Comparison of ENCODE assay signal across 19 mouse cellular contexts in genomic region chr15:30634522-30634921, GRCm38 (mm10).
DNase-seq lines count a peak whose midpoint lies in the region; ATAC-seq and TF ChIP-seq lines count a peak whose summit lies in the region.
"Had no signal": no experiment of that assay in that cellular context is flagged by ENCODE, and none has a peak within 500 bp of the region (broad histone marks: within the 10 kb centered on the region; RNA-seq: fewer than 3 reads in every experiment).

No protein-coding gene starts in this region.

- H3K4me1 ChIP-seq in forebrain, embryonic 12.5 days, result peaks cover 15% of the 10 kb centered on the region
- H3K4me1 ChIP-seq in forebrain, postnatal 0 days (ENCODE audit: insufficient read depth), result peaks cover 5% of the 10 kb centered on the region; the same call in 1 of the 2 replicates
- peaks cover 22% of the 10 kb centered on the region for H3K4me1 ChIP-seq in forebrain, embryonic 15.5 days
- peaks cover 10% of the 10 kb centered on the region for H3K4me1 ChIP-seq in neural tube, embryonic 13.5 days (replicated peaks)
- H3K4me1 ChIP-seq: embryonic facial prominence, embryonic 13.5 days had no signal

- H3K4me2 ChIP-seq in forebrain, embryonic 12.5 days, result no peak overlapping the region
- H3K4me2 ChIP-seq in forebrain, postnatal 0 days (ENCODE audit: low read depth), result no peak overlapping the region
- H3K4me2 ChIP-seq in forebrain, embryonic 15.5 days (replicated peaks), result no peak overlapping the region
- no peak overlapping the region for H3K4me2 ChIP-seq in neural tube, embryonic 13.5 days
- H3K4me2 ChIP-seq: embryonic facial prominence, embryonic 13.5 days; heart, embryonic 11.5 days had no signal

- H3K27me3 ChIP-seq in forebrain, embryonic 12.5 days, result no peaks in the 10 kb centered on the region
- no peaks in the 10 kb centered on the region for H3K27me3 ChIP-seq in forebrain, postnatal 0 days (ENCODE audit: insufficient read depth, low read length)
- no peaks in the 10 kb centered on the region for H3K27me3 ChIP-seq in forebrain, embryonic 15.5 days
- no peaks in the 10 kb centered on the region for H3K27me3 ChIP-seq in neural tube, embryonic 13.5 days
- H3K27me3 ChIP-seq: embryonic facial prominence, embryonic 13.5 days; Patski had no signal

- WGBS in forebrain, embryonic 12.5 days, result 16% methylated on average over 5 of the region's 5 CpGs
- WGBS in forebrain, postnatal 0 days, result 21% methylated on average over 5 of the region's 5 CpGs
- 19% methylated on average over 5 of the region's 5 CpGs for WGBS in forebrain, embryonic 15.5 days
- WGBS in neural tube, embryonic 13.5 days, result 16% methylated on average over 5 of the region's 5 CpGs

- no peaks in the 10 kb centered on the region for H3K9me3 ChIP-seq in forebrain, embryonic 12.5 days
- no peaks in the 10 kb centered on the region for H3K9me3 ChIP-seq in forebrain, postnatal 0 days (ENCODE audit: low read length)
- H3K9me3 ChIP-seq in forebrain, embryonic 15.5 days, result no peaks in the 10 kb centered on the region
- H3K9me3 ChIP-seq in neural tube, embryonic 13.5 days, result no peaks in the 10 kb centered on the region
- H3K9me3 ChIP-seq: embryonic facial prominence, embryonic 13.5 days had no signal

- no peaks in the 10 kb centered on the region for H3K36me3 ChIP-seq in forebrain, embryonic 12.5 days (replicated peaks)
- no peaks in the 10 kb centered on the region for H3K36me3 ChIP-seq in forebrain, postnatal 0 days (ENCODE audit: insufficient read depth)
- H3K36me3 ChIP-seq in forebrain, embryonic 15.5 days, result no peaks in the 10 kb centered on the region
- no peaks in the 10 kb centered on the region for H3K36me3 ChIP-seq in neural tube, embryonic 13.5 days
- H3K36me3 ChIP-seq: embryonic facial prominence, embryonic 13.5 days had no signal

- TF ChIP-seq CTCF in forebrain, postnatal 0 days (IDR thresholded peaks at IDR 0.05; ENCODE audit: low read depth), result no peak

- H3K9ac ChIP-seq in forebrain, embryonic 12.5 days, result no peak overlapping the region
- H3K9ac ChIP-seq in forebrain, postnatal 0 days, result no peak overlapping the region
- no peak overlapping the region for H3K9ac ChIP-seq in forebrain, embryonic 15.5 days (replicated peaks)
- peak overlapping the region; percentile 38 for H3K9ac ChIP-seq in neural tube, embryonic 13.5 days
- H3K9ac ChIP-seq: embryonic facial prominence, embryonic 13.5 days; liver, embryonic 14.5 days had no signal

- peak overlapping the region; percentile 50; the same call in 1 of the 2 replicates for H3K27ac ChIP-seq in forebrain, embryonic 12.5 days
- H3K27ac ChIP-seq in forebrain, postnatal 0 days (ENCODE audit: low read depth, low read length), result no peak overlapping the region
- H3K27ac ChIP-seq in forebrain, embryonic 15.5 days (replicated peaks), result peak overlapping the region; percentile 51
- H3K27ac ChIP-seq in neural tube, embryonic 13.5 days (replicated peaks), result peak overlapping the region; percentile 80
- H3K27ac ChIP-seq: embryonic facial prominence, embryonic 13.5 days; liver, embryonic 14.5 days; stomach, postnatal 0 days had no signal

- no peak overlapping the region for H3K4me3 ChIP-seq in forebrain, embryonic 12.5 days (replicated peaks)
- H3K4me3 ChIP-seq in forebrain, postnatal 0 days (ENCODE audit: low read depth, low read length), result no peak overlapping the region
- H3K4me3 ChIP-seq in forebrain, embryonic 15.5 days, result no peak overlapping the region
- no peak overlapping the region for H3K4me3 ChIP-seq in neural tube, embryonic 13.5 days
- H3K4me3 ChIP-seq: embryonic facial prominence, embryonic 13.5 days had no signal

- ATAC-seq in forebrain, embryonic 12.5 days (ENCODE audit: low FRiP score), result peak; percentile 86
- ATAC-seq in forebrain, postnatal 0 days, result no peak; the same call in 1 of the 2 replicates
- peak; percentile 51; the same call in 1 of the 2 replicates for ATAC-seq in forebrain, embryonic 15.5 days (replicated peaks)
- ATAC-seq in neural tube, embryonic 13.5 days (ENCODE audit: low read depth), result peak; percentile 71
- ATAC-seq: Patski had no signal

- no peak for DNase-seq in forebrain, postnatal 0 days
- DNase-seq in mesoderm, embryonic 11.5 days (ENCODE audit: low read depth, low spot score), result peak; percentile 42
- no peak for DNase-seq in adrenal gland, adult 2 months
- DNase-seq in thymus, adult 18-20 months, result no peak
- no peak for DNase-seq in cerebellum, adult 11-12 months
- DNase-seq: cerebellum, adult 9-10 months; gastrocnemius, postnatal 14 days; heart, postnatal 36 days; kidney, adult 8-10 months; layer of hippocampus, adult 9-11 months; lung, postnatal 4 days had no signal
